Mouse (Mus musculus) hindbrain, embryonic 16.5 days (tissue): ENCODE results near the gene Myoz1. TPM values are rescaled to one million over a fixed set of nuclear protein-coding genes. Genes with fewer than 3 reads are reported as not detected.

ENCODE experiments used
- ATAC-seq: fragments of 200-750 bp; cut with Nextera tagmentation; 2 replicates; pipeline ENCODE4 v1.8.0; 2017; ENCODE audit warnings: moderate TSS enrichment, moderate library complexity
- H3K27ac ChIP-seq: fragments of 300-500 bp; sonication (generic); 2 replicates; pipeline ENCODE4 v1.5.1; 2014; ENCODE audit warnings: low read depth, mild to moderate bottlenecking, control low read depth, low read length, moderate library complexity
- H3K27me3 ChIP-seq: fragments of 300-500 bp; sonication (generic); replicated peaks from 2 replicates; pipeline ENCODE4 v1.6.1; 2014; ENCODE audit warnings: low read length; ENCODE audit not compliant: control insufficient read depth, insufficient read depth
- H3K36me3 ChIP-seq: fragments of 300-500 bp; sonication (generic); 2 replicates; pipeline ENCODE4 v1.6.1; 2014; ENCODE audit warnings: mild to moderate bottlenecking, low read length, moderate library complexity, mixed read lengths; ENCODE audit not compliant: control insufficient read depth, insufficient read depth
- H3K4me1 ChIP-seq: fragments of 300-500 bp; sonication (generic); 2 replicates; pipeline ENCODE4 v1.6.1; 2014; ENCODE audit warnings: low read depth, low read length; ENCODE audit not compliant: control insufficient read depth, insufficient read depth
- H3K4me2 ChIP-seq: fragments of 300-500 bp; sonication (generic); 2 replicates; pipeline ENCODE4 v1.6.1; 2014; ENCODE audit warnings: mild to moderate bottlenecking, low read length, control low read depth, moderate library complexity
- H3K4me3 ChIP-seq: fragments of 300-500 bp; sonication (generic); 2 replicates; pipeline ENCODE4 v1.5.1; 2014; ENCODE audit warnings: mild to moderate bottlenecking, low read length, control low read depth, moderate library complexity
- H3K9ac ChIP-seq: fragments of 300-500 bp; sonication (generic); 2 replicates; pipeline ENCODE4 v1.6.1; 2014; ENCODE audit warnings: low read depth, mild to moderate bottlenecking, control low read depth, low read length, moderate library complexity
- H3K9me3 ChIP-seq: fragments of 300-500 bp; sonication (generic); 2 replicates; pipeline ENCODE4 v1.6.1; 2014; ENCODE audit warnings: mild to moderate bottlenecking, low read length, moderate library complexity; ENCODE audit not compliant: control insufficient read depth
- WGBS: fragments of 180-500 bp; shearing (Covaris S2); extraction: QIAGEN DNeasy Blood & Tissue Kit; methylation state at CpG from one replicate; pipeline ENCODE4 v1.1.7; 2014; 5-methylcytosine and 5-hydroxymethylcytosine counted together
- polyA plus RNA-seq: library from polyadenylated mRNA; unstranded; fragments of >200 nt; fragmentation: Nextera tagmentation; extraction: Ambion mirVana; gene quantifications from 2 replicates; pipeline ENCODE4 v1.2.1, GENCODE M21; 2015

Gene Myoz1
- polyA plus RNA-seq, 1 experiment from 2014 or later: 0.15 TPM

GRCm38 (mm10) chr14:20674064-20674833, 17.9 kb upstream of the Myoz1 start, which contains the start of gene Sec24c:
Gene Sec24c, plus strand, starts transcription at chr14:20674308.
- Histone ChIP-seq H3K9me3 (no peaks in the 10 kb centered on the region), H3K27me3 (peaks cover 5% of the 10 kb centered on the region; the same call in 1 of the 2 replicates), H3K36me3 (peaks cover 19% of the 10 kb centered on the region), H3K4me1 (peaks cover 14% of the 10 kb centered on the region), H3K27ac (peak within 1 kb of the TSS; percentile 88), H3K9ac (peak within 1 kb of the TSS; percentile 72), H3K4me2 (peak within 1 kb of the TSS; percentile 91), H3K4me3 (peak within 1 kb of the TSS; percentile 52)
- 3% methylated on average over 43 of the region's 43 CpGs for WGBS
- peak; percentile 97 for ATAC-seq

GRCm38 (mm10) chr14:20673735-20674063, 17.4 kb upstream of the Myoz1 start:
- WGBS: 10% methylated on average over 13 of the region's 13 CpGs

GRCm38 (mm10) chr14:20672990-20673389, 16.6 kb upstream of the Myoz1 start:
- 87% methylated on average over 2 of the region's 2 CpGs for WGBS
- no peak for ATAC-seq
- Histone ChIP-seq H3K9ac (no peak overlapping the region), H3K4me2 (peak overlapping the region; percentile 25), H3K4me3 (no peak overlapping the region), H3K4me1 (peaks cover 14% of the 10 kb centered on the region), H3K27me3 (peaks cover 7% of the 10 kb centered on the region; the same call in 1 of the 2 replicates), H3K36me3 (peaks cover 13% of the 10 kb centered on the region), H3K27ac (no peak overlapping the region), H3K9me3 (no peaks in the 10 kb centered on the region)

More at GRCm38 (mm10) chr14:20673735-20674063, 17.4 kb upstream of the Myoz1 start:
- Histone ChIP-seq H3K4me2 (peak overlapping the region; percentile 91), H3K27ac (peak overlapping the region; percentile 72), H3K9ac (peak overlapping the region; percentile 57), H3K27me3 (peaks cover 7% of the 10 kb centered on the region; the same call in 1 of the 2 replicates), H3K9me3 (no peaks in the 10 kb centered on the region), H3K4me1 (peaks cover 14% of the 10 kb centered on the region), H3K4me3 (peak overlapping the region; percentile 52), H3K36me3 (peaks cover 18% of the 10 kb centered on the region)
- peak; percentile 76 for ATAC-seq

- Histone ChIP-seq H3K4me3 (no peak within 1 kb of the TSS), H3K27me3 (peaks cover 7% of the 10 kb centered on the region; the same call in 1 of the 2 replicates), H3K4me2 (no peak within 1 kb of the TSS), H3K27ac (no peak within 1 kb of the TSS), H3K4me1 (no peaks in the 10 kb centered on the region), H3K9ac (no peak within 1 kb of the TSS), H3K9me3 (no peaks in the 10 kb centered on the region), H3K36me3 (no peaks in the 10 kb centered on the region)
- 85% methylated on average over 8 of the region's 8 CpGs for WGBS
- ATAC-seq: no peak
Observed at GRCm38 (mm10) chr14:20668154-20668810, 11.9 kb upstream of the Myoz1 start, which contains the start of gene Synpo2l. Gene Synpo2l, minus strand, starts transcription at chr14:20668354.

GRCm38 (mm10) chr14:20667469-20667868, 11.1 kb upstream of the Myoz1 start:
- Histone ChIP-seq H3K9me3 (no peaks in the 10 kb centered on the region), H3K4me3 (no peak overlapping the region), H3K36me3 (no peaks in the 10 kb centered on the region), H3K4me1 (peaks cover 1% of the 10 kb centered on the region; the same call in 1 of the 2 replicates), H3K9ac (no peak overlapping the region), H3K4me2 (no peak overlapping the region), H3K27ac (no peak overlapping the region), H3K27me3 (peaks cover 7% of the 10 kb centered on the region; the same call in 1 of the 2 replicates)
- 78% methylated on average over 1 of the region's 1 CpGs for WGBS
- no peak for ATAC-seq

GRCm38 (mm10) chr14:20664436-20664835, 8.1 kb upstream of the Myoz1 start:
- ATAC-seq: no peak
- H3K4me2 ChIP-seq: no peak overlapping the region
- 54% methylated on average over 3 of the region's 3 CpGs for WGBS
- H3K9me3 ChIP-seq: no peaks in the 10 kb centered on the region
- H3K27ac ChIP-seq: no peak overlapping the region
- H3K9ac ChIP-seq: no peak overlapping the region
- peaks cover 2% of the 10 kb centered on the region; the same call in 1 of the 2 replicates for H3K27me3 ChIP-seq
- H3K4me3 ChIP-seq: no peak overlapping the region
- peaks cover 11% of the 10 kb centered on the region; the same call in 1 of the 2 replicates for H3K4me1 ChIP-seq
- H3K36me3 ChIP-seq: no peaks in the 10 kb centered on the region

- whole genome bisulfite sequencing: 81% methylated on average over 2 of the region's 2 CpGs
Observed at GRCm38 (mm10) chr14:20663601-20664000, 7.3 kb upstream of the Myoz1 start.

GRCm38 (mm10) chr14:20662740-20663139, 6.4 kb upstream of the Myoz1 start:
- Histone ChIP-seq H3K4me1 (peaks cover 11% of the 10 kb centered on the region; the same call in 1 of the 2 replicates), H3K27me3 (no peaks in the 10 kb centered on the region), H3K4me2 (peak overlapping the region; percentile 76), H3K27ac (no peak overlapping the region), H3K9ac (peak overlapping the region; percentile 85; the same call in 1 of the 2 replicates), H3K36me3 (no peaks in the 10 kb centered on the region), H3K4me3 (no peak overlapping the region), H3K9me3 (no peaks in the 10 kb centered on the region)
- WGBS: 87% methylated on average over 3 of the region's 3 CpGs
- ATAC-seq: no peak

More at GRCm38 (mm10) chr14:20663601-20664000, 7.3 kb upstream of the Myoz1 start:
- H3K27me3 ChIP-seq: no peaks in the 10 kb centered on the region; the same call in 1 of the 2 replicates
- no peak overlapping the region for H3K27ac ChIP-seq
- no peak for ATAC-seq
- no peak overlapping the region for H3K9ac ChIP-seq
- H3K4me1 ChIP-seq: peaks cover 11% of the 10 kb centered on the region; the same call in 1 of the 2 replicates
- no peak overlapping the region for H3K4me2 ChIP-seq
- H3K9me3 ChIP-seq: no peaks in the 10 kb centered on the region
- H3K4me3 ChIP-seq: no peak overlapping the region
- no peaks in the 10 kb centered on the region for H3K36me3 ChIP-seq
